Mouse (Mus musculus): ENCODE results near the gene Cds1.

DNA sequence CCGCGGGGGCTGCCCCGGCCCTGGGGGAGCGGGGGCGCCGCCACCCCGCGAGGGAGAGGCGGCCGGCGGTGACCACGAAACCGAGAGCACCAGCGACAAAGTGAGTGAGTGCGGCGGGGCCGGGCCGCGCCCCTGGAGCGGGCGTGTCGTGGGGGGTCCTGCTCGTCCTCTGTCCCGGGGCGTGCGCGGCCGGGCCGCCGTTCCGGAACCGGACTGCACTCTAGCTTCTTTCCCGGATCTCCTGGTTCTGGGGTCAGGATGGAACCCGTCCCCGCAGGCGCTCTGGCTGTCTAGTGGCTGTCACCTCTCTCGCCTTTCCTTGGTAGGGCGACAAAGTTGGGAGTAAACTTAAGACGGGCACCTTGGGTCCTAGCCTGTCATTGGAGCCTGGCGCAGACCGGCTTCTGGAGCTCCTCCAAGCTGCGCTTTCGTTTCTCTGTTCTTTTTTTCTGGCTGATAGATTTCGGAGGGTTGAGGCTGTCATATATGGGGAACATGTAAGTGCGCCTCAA is 516 bp downstream of the Cds1 start:
- TF ChIP-seq CTCF (IDR thresholded peaks at IDR 0.05; ENCODE audit: borderline replicate concordance, extremely low read depth, insufficient read depth, insufficient read length) (no peak), POLR2A (IDR thresholded peaks at IDR 0.05; ENCODE audit: borderline replicate concordance, extremely low read depth, insufficient read depth, insufficient read length, poor library complexity, severe bottlenecking) (no peak)
